Mouse (Mus musculus): Measurements from ENCODE around the gene Lpp. TPM values are rescaled to one million over a fixed set of nuclear protein-coding genes. Genes with fewer than 3 reads are reported as not detected.

Lpp gene
- total and polyA plus RNA-seq, 3 experiments, result not detected

- DNase-seq (ENCODE audit: low read depth, low spot score), result no peak
- no peaks in the 10 kb centered on the region for H3K4me1 ChIP-seq (ENCODE audit: control insufficient read depth in 1 of 2, insufficient read depth in 2 of 2, low read length in 2 of 2)
- H3K27me3 ChIP-seq (ENCODE audit: control insufficient read depth in 1 of 2, insufficient read depth in 2 of 2, low read length in 2 of 2), result no peaks in the 10 kb centered on the region
- H3K9ac ChIP-seq (ENCODE audit: control insufficient read depth, low read depth, low read length, poor library complexity, severe bottlenecking), result no peak overlapping the region
- no peak overlapping the region for H3K27ac ChIP-seq (ENCODE audit: control insufficient read depth, low read depth, low read length)
- TF ChIP-seq NRF1 (IDR thresholded peaks at IDR 0.05; ENCODE audit: insufficient read depth, low read depth, low read length, poor library complexity, severe bottlenecking) (no peak), MAZ (IDR thresholded peaks at IDR 0.05; ENCODE audit: low read depth, low read length) (no peak), HCFC1 (IDR thresholded peaks at IDR 0.05; ENCODE audit: low read depth, low read length) (no peak), CHD2 (IDR thresholded peaks at IDR 0.05; ENCODE audit: low read length) (no peak)
- H3K4me3 ChIP-seq (ENCODE audit: control insufficient read depth in 1 of 2, insufficient read depth in 1 of 2, low read depth in 2 of 2, low read length in 2 of 2), result no peak overlapping the region
- H3K79me2 ChIP-seq (ENCODE audit: control insufficient read depth, insufficient read depth, low read length, poor library complexity), result no peaks in the 10 kb centered on the region
- no peaks in the 10 kb centered on the region for H3K36me3 ChIP-seq (ENCODE audit: control insufficient read depth in 1 of 2, insufficient read depth in 2 of 2, low read length in 2 of 2)
- no peaks in the 10 kb centered on the region for H3K9me3 ChIP-seq (replicated peaks; ENCODE audit: insufficient read depth, low read length)
These were observed 340.0 kb downstream of the Lpp start for GRCm38 (mm10) chr16:24733321-24733720.

- Histone ChIP-seq H3K36me3 (ENCODE audit: control insufficient read depth in 1 of 2, insufficient read depth in 2 of 2, low read length in 2 of 2) (no peaks in the 10 kb centered on the region), H3K9me3 (replicated peaks; ENCODE audit: insufficient read depth, low read length) (no peaks in the 10 kb centered on the region), H3K4me1 (ENCODE audit: control insufficient read depth in 1 of 2, insufficient read depth in 2 of 2, low read length in 2 of 2) (no peaks in the 10 kb centered on the region), H3K79me2 (ENCODE audit: control insufficient read depth, insufficient read depth, low read length, poor library complexity) (no peaks in the 10 kb centered on the region), H3K4me3 (ENCODE audit: control insufficient read depth in 1 of 2, insufficient read depth in 1 of 2, low read depth in 2 of 2, low read length in 2 of 2) (no peak overlapping the region), H3K27me3 (ENCODE audit: control insufficient read depth in 1 of 2, insufficient read depth in 2 of 2, low read length in 2 of 2) (no peaks in the 10 kb centered on the region), H3K27ac (ENCODE audit: control insufficient read depth, low read depth, low read length) (no peak overlapping the region), H3K9ac (ENCODE audit: control insufficient read depth, low read depth, low read length, poor library complexity, severe bottlenecking) (no peak overlapping the region)
- no peak for DNase-seq (ENCODE audit: low read depth, low spot score)
- TF ChIP-seq MYB (IDR thresholded peaks at IDR 0.05; ENCODE audit: low read depth, low read length), result no peak
- no peak for TF ChIP-seq NELFE (IDR thresholded peaks at IDR 0.05; ENCODE audit: low read depth, low read length)
- TF ChIP-seq ZC3H11A (IDR thresholded peaks at IDR 0.05; ENCODE audit: low read depth, low read length), result no peak
- no peak for TF ChIP-seq POLR2A (IDR thresholded peaks at IDR 0.05; ENCODE audit: control insufficient read depth in 1 of 2, insufficient read depth in 1 of 2, low read depth in 1 of 2, low read length in 2 of 2, poor library complexity in 1 of 2)
- TF ChIP-seq GABPA (IDR thresholded peaks at IDR 0.05; ENCODE audit: low read depth, low read length), result no peak
- TF ChIP-seq TCF12 (IDR thresholded peaks at IDR 0.05; ENCODE audit: low read depth, low read length), result no peak
- TF ChIP-seq ZNF384 (IDR thresholded peaks at IDR 0.05; ENCODE audit: low read depth, low read length), result no peak
- no peak for TF ChIP-seq SMC3 (IDR thresholded peaks at IDR 0.05; ENCODE audit: low read depth, low read length)
These were observed 342.4 kb downstream of the Lpp start for GRCm38 (mm10) chr16:24735754-24736153.

GRCm38 (mm10) chr16:24737362-24738057 lies 344.2 kb downstream of the Lpp start:
- Histone ChIP-seq H3K36me3 (ENCODE audit: control insufficient read depth in 1 of 2, insufficient read depth in 2 of 2, low read length in 2 of 2) (no peaks in the 10 kb centered on the region), H3K27me3 (ENCODE audit: control insufficient read depth in 1 of 2, insufficient read depth in 2 of 2, low read length in 2 of 2) (no peaks in the 10 kb centered on the region), H3K9me3 (replicated peaks; ENCODE audit: insufficient read depth, low read length) (no peaks in the 10 kb centered on the region), H3K9ac (ENCODE audit: control insufficient read depth, low read depth, low read length, poor library complexity, severe bottlenecking) (no peak overlapping the region), H3K79me2 (ENCODE audit: control insufficient read depth, insufficient read depth, low read length, poor library complexity) (no peaks in the 10 kb centered on the region), H3K4me3 (ENCODE audit: control insufficient read depth in 1 of 2, insufficient read depth in 1 of 2, low read depth in 2 of 2, low read length in 2 of 2) (no peak overlapping the region), H3K27ac (ENCODE audit: control insufficient read depth, low read depth, low read length) (no peak overlapping the region), H3K4me1 (ENCODE audit: control insufficient read depth in 1 of 2, insufficient read depth in 2 of 2, low read length in 2 of 2) (no peaks in the 10 kb centered on the region)
- TF ChIP-seq MYC (IDR thresholded peaks at IDR 0.05; ENCODE audit: low read depth, low read length) (no peak), NRF1 (IDR thresholded peaks at IDR 0.05; ENCODE audit: insufficient read depth, low read depth, low read length, poor library complexity, severe bottlenecking) (no peak), TCF12 (IDR thresholded peaks at IDR 0.05; ENCODE audit: low read depth, low read length) (no peak), ZNF384 (IDR thresholded peaks at IDR 0.05; ENCODE audit: low read depth, low read length) (no peak)
- no peak for DNase-seq (ENCODE audit: low read depth, low spot score)
